Mouse (Mus musculus) 3134 (cell line): ENCODE measurements around the gene Pfn1.

Source experiments
- DNase-seq: peaks from one replicate; pipeline ENCODE4 v3.0.0-alpha.2; 2011; ENCODE audit warnings: low spot score; ENCODE audit not compliant: insufficient read length; ENCODE audit errors: extremely low read depth

Pfn1 gene

DNA sequence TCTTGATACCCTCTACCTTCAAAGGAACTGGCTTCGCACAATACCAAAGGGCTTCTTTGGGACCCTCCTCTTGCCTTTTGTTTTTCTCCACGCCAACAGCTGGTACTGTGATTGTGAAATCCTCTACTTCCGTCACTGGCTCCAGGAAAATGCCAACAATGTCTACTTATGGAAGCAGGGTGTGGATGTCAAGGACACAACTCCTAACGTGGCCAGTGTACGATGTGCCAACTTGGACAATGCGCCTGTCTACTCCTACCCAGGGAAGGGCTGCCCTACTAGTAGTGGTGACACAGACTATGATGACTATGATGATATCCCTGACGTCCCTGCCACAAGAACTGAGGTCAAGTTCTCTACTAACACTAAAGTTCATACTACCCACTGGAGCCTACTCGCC lies 14.5 kb downstream of the Pfn1 start:
- no peak for DNase-seq

- DNase-seq = no peak
Measured at GRCm38 (mm10) chr11:70638714-70639278, 15.6 kb downstream of the Pfn1 start, which contains the start of gene Gp1ba. TSS of gene Gp1ba (plus strand) at chr11:70639122.

- DNase-seq = no peak
Measured at GRCm38 (mm10) chr11:70638293-70638692, 16.2 kb downstream of the Pfn1 start.

- DNase-seq = no peak
Measured at GRCm38 (mm10) chr11:70637764-70638163, 16.7 kb downstream of the Pfn1 start.

DNA sequence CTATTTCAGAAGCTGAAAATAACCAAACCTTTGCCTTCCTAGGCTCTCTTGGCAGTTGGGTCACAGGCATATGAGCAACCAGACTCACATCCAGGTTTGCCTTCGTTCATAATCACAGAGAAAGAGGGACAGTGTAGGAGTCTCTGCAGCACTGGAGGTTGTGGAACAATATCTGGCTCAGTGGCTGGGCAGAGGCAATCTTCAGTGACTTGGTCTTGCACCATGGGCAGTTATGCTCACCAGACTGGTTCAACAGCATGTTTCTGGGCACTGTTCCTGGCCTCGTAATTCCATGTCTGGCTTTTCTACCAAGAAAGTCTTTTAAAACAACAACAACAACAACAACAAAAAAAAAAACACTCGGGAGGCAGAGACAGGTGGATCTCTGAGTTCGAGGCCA lies 18.8 kb downstream of the Pfn1 start:
- no peak for DNase-seq

GRCm38 (mm10) chr11:70630129-70630528 lies 24.3 kb downstream of the Pfn1 start:
- DNase-seq = no peak

GRCm38 (mm10) chr11:70629557-70629956 lies 24.9 kb downstream of the Pfn1 start:
- DNase-seq = no peak

GRCm38 (mm10) chr11:70628431-70628830 lies 26.0 kb downstream of the Pfn1 start:
- no peak for DNase-seq

- DNase-seq = no peak
Measured at GRCm38 (mm10) chr11:70626877-70627276, 27.6 kb downstream of the Pfn1 start.

DNA sequence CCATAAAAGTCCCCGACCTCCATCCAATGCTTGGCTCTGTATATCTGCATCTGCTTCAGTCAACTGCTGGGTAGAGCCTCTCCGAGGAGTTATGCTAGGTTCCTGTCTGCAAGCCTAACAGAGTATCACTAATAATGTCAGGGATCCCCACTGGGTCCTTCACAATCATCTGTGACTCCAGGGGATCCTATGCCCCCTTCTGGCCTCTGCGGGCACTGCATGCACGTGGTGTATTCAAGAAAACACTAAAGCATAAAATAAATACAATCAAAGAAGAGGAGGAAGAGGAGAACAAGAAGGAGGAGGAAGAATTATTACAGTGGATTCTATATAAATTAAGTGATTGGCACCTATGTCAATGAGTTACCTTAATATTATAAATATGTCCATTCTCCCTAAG lies 29.0 kb downstream of the Pfn1 start:
- DNase-seq = no peak

DNA sequence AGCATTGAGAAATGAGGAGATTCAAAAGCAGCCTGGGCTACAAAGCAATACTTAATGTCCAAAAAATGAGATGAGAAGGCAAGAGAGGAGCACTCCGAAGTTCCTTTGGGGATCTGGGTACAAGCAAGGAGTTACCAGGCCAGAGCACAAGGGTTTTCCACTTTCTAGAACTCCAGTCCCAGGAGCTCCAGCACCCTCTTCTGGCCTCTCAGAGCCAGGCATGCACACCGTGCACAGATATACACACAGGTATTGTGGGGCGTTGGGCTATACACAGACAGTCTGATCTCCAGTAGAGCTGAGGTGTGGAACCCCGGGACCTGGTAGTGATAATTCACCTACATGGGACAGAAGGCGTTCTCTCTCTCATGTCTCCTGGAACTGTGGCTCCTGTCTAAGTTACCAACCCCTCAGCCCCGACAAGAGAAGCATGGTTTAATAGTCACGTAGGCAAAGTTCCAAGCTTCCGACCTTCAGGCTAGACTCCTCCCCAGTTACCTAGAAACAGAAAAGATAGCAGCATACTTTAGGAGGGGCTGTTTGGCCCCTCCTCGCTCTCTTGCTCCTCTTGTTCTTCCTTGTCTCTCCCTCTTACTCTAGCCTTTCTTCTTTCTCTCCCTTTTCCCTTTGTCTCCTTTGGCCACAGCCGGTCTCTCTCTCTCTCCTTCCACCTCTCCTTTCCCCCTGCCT lies 31.2 kb downstream of the Pfn1 start:
- DNase-seq = no peak

GRCm38 (mm10) chr11:70621972-70622814 lies 32.3 kb downstream of the Pfn1 start:
- DNase-seq = peak; percentile 72

GRCm38 (mm10) chr11:70619101-70619500 lies 35.3 kb downstream of the Pfn1 start, which contains the start of gene Chrne:
TSS of gene Chrne (minus strand) at chr11:70619216.
- no peak for DNase-seq

DNA sequence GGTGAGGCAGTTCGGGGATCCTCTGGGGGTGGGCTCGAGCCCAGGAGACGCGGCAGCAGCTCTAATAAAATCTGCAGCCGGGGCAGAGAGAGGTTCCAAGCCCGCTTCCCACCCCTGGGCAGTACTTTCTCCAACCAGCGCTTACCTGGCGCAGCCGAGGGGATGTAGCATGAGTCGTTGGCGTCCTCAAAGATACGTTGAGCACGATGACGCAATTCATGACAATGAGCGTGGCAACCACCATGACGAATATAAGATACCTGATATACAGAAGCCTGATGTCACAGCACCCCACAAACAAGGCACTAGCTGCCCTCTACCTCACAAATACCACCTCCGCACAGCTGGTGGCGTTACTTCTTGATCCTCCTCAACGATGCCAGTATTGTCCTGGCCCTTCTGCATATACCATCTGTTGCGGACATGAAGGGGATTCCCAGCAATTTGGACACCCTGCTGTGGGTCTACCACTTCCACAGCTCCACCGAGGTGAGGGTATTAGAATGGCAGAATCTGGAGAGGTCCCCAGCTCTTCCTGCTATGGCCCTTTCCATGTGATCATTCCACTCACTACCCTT lies 38.8 kb downstream of the Pfn1 start, which contains the start of gene 4930544D05Rik:
TSS of gene 4930544D05Rik (plus strand) at position 333 of the 578 bp plus-strand sequence.
- no peak for DNase-seq

DNA sequence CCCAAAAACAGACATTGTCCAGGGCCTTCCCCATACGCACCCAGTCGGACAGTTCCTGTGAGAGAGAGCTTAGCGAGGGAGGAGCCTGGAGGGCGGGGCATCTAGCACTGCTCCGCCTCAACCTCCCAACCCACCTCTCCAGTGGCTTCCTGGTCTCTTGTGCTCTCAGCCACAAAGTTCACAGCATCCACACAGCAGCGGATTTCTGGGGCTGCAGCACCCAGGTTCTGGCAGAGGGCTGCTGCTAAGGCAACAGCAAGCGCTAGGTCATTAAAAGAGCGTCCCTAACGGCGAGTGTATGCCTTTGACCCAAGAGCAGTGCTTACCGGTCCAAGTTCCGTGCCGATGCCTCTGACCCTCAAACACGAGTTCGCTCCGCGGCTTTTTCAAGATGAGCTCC lies 39.4 kb downstream of the Pfn1 start:
- DNase-seq = no peak

DNA sequence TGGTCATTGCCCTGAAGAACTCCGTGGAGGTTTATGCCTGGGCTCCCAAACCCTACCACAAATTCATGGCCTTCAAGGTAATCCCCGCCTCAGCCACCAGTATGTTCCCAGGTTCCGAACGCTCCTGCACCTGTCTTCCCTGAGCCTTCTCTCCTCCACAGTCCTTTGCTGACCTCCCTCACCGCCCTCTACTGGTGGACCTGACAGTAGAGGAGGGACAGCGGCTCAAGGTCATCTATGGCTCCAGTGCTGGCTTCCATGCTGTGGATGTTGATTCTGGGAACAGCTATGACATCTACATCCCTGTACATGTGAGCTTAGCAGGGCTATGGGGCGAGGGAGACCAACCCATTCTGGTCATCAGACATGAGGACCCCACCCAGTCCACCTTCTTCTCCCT lies 41.9 kb downstream of the Pfn1 start:
- no peak for DNase-seq

- DNase-seq = no peak
Measured at GRCm38 (mm10) chr11:70610752-70611151, 43.7 kb downstream of the Pfn1 start.

DNA sequence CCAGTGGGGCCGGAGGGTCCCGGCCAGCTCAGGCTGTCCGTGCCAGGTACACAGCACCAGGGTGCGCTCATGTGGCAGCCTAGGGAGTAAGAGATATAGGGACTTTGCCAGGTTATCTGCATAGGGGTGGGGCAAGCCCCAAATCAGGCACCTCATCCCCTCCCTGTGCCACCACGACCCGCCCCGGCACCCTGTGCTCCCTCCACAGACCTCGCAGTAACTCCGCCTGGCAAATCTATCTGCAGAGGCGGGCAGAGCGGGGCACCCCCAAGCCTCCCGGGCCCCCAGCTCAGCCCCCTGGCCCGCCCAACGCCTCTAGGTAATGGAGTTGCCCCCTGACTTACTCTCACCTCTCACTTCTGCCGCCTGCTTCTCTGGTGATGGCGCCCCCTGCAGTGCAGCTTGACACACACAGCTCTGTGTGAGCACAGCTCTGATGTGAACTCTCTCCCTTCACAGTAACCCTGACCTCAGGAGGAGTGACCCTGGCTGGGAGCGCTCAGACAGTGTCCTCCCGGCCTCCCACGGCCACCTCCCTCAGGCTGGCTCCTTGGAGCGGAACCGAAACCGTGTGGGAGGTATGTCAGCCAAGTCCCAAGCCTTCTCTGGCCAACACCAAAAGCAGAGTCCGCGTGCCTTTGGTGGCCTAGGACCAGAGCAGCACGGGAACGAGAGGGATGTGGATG lies 45.9 kb downstream of the Pfn1 start:
- DNase-seq = no peak

- no peak for DNase-seq
Measured at GRCm38 (mm10) chr11:70607611-70608010, 46.8 kb downstream of the Pfn1 start.

GRCm38 (mm10) chr11:70606717-70607116 lies 47.7 kb downstream of the Pfn1 start:
- DNase-seq = no peak
